Mouse (Mus musculus) forebrain, embryonic 13.5 days (tissue): Measurements from ENCODE around the gene Hopx. TPM values are rescaled to one million over a fixed set of nuclear protein-coding genes. Genes with fewer than 3 reads are reported as not detected.

Source experiments
- ATAC-seq: fragments of 200-750 bp; cut with Nextera tagmentation; 2 replicates; pipeline ENCODE4 v1.8.0; 2017
- H3K27ac ChIP-seq: fragments of 300-500 bp; sonication (generic); 2 replicates; pipeline ENCODE4 v1.5.1; 2015; ENCODE audit warnings: inconsistent platforms, mild to moderate bottlenecking, moderate library complexity
- H3K27me3 ChIP-seq: fragments of 300-500 bp; sonication (generic); 2 replicates; pipeline ENCODE4 v1.6.1; 2015; ENCODE audit warnings: mild to moderate bottlenecking, inconsistent platforms
- H3K36me3 ChIP-seq: fragments of 300-500 bp; sonication (generic); 2 replicates; pipeline ENCODE4 v1.6.1; 2015; ENCODE audit warnings: mild to moderate bottlenecking, inconsistent platforms; ENCODE audit not compliant: poor library complexity, severe bottlenecking
- H3K4me1 ChIP-seq: fragments of 300-500 bp; sonication (generic); 2 replicates; pipeline ENCODE4 v1.6.1; 2015; ENCODE audit warnings: inconsistent platforms
- H3K4me2 ChIP-seq: fragments of 300-500 bp; sonication (generic); 2 replicates; pipeline ENCODE4 v1.6.1; 2015; ENCODE audit warnings: inconsistent platforms, mild to moderate bottlenecking, moderate library complexity
- H3K4me3 ChIP-seq: fragments of 300-500 bp; sonication (generic); 2 replicates; pipeline ENCODE4 v1.5.1; 2015; ENCODE audit warnings: mild to moderate bottlenecking, inconsistent platforms
- H3K9ac ChIP-seq: fragments of 300-500 bp; sonication (generic); 2 replicates; pipeline ENCODE4 v1.6.1; 2015; ENCODE audit warnings: mild to moderate bottlenecking, inconsistent platforms
- H3K9me3 ChIP-seq: fragments of 300-500 bp; sonication (generic); replicated peaks from 2 replicates; pipeline ENCODE4 v1.6.1; 2016; ENCODE audit warnings: inconsistent platforms
- WGBS: fragments of 180-500 bp; shearing (Covaris S2); methylation state at CpG from one replicate; pipeline ENCODE4 v1.1.7; 2015; 5-methylcytosine and 5-hydroxymethylcytosine counted together
- polyA plus RNA-seq: library from polyadenylated mRNA; unstranded; fragments of >200 nt; fragmentation: Nextera tagmentation; extraction: Ambion mirVana; gene quantifications from 2 replicates; pipeline ENCODE4 v1.2.1, GENCODE M21; 2015

Hopx gene
- polyA plus RNA-seq, 1 experiment from 2014 or later, result 1.5 TPM

DNA sequence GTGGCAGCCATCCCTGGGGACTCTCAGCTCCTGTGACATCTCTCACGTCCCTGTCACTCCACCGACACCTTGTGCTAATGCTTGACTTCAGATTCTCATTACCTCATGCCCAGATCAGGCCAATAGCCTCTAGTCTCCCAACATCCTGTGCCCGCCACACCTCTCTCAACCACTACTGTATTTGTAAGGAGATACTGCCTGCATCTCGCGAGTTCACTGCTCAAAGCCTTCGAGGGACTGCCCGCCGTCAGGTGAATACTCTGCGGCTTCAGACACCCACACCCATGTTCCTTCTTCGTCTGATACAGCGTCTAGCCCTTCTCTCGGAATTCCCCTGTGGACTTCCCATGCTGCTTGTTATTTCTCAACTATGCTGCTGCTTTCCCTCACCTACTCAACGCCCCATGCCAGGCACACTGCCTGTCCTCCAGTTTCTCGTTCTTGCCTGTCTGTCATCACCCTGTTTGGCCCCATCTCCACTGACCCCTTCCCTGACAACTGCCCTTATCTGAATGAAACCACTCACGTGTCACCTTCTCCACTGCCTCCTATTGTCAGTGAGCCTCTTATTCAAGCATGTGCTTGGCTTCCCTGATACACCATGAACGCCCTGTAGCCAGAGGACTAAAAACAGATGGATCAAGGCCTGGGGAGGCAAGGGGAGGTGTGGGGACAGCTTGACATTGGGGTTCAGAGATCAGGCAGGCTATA, 15.5 kb upstream of the Hopx start:
- peaks cover 64% of the 10 kb centered on the region for H3K27me3 ChIP-seq

DNA sequence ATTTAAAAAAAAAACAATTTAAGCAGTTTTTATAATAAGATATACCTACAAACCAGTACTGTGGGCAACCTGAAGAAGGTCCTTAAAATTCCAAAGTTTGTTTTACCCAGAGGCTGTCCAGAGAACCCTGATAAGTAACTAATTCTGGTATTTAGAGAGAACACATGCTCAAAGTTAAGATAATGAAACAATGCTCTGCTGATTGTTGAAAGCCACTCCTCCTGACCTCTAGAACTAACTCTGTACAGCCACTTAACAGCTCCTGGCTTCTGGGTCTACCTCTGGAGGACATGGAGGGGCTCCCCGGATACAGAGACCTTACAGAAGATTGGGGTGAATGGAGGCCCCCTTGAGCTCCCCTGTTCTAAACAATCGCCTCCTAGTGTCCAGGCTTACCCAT, 15.0 kb upstream of the Hopx start:
- H3K9ac ChIP-seq, result no peak overlapping the region
- H3K27me3 ChIP-seq, result peaks cover 64% of the 10 kb centered on the region
- H3K36me3 ChIP-seq, result no peaks in the 10 kb centered on the region
- H3K4me1 ChIP-seq, result no peaks in the 10 kb centered on the region
- H3K4me2 ChIP-seq, result no peak overlapping the region
- no peak for ATAC-seq
- 80% methylated on average over 2 of the region's 2 CpGs for WGBS
- H3K27ac ChIP-seq, result no peak overlapping the region
- H3K4me3 ChIP-seq, result no peak overlapping the region
- peaks cover 14% of the 10 kb centered on the region; the same call in 1 of the 2 replicates for H3K9me3 ChIP-seq

More for the DNA sequence above, 15.5 kb upstream of the Hopx start:
- H3K4me2 ChIP-seq, result no peak overlapping the region
- no peak overlapping the region for H3K27ac ChIP-seq
- H3K9me3 ChIP-seq, result peaks cover 14% of the 10 kb centered on the region; the same call in 1 of the 2 replicates
- H3K4me1 ChIP-seq, result no peaks in the 10 kb centered on the region
- H3K4me3 ChIP-seq, result no peak overlapping the region
- WGBS, result 82% methylated on average over 16 of the region's 16 CpGs
- ATAC-seq, result no peak
- no peak overlapping the region for H3K9ac ChIP-seq
- H3K36me3 ChIP-seq, result no peaks in the 10 kb centered on the region

DNA sequence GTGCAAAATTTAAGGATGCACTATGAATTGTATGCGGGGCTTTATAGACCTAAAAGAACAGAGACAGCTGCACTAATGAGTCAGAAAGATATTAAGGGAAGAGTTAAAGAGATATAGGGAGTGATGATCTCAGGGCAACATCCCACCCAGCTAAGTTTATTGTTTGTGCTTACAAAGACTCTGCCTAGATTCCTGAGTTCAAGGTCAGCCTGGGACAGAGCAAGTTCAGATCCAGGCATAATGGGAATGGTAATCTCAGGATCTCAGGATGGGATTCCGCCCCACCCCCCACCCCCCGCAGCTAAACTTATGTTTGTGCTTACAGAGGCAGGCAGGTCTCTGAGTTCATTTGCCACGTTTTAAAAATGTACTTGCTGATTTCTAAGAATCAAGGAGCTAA, 13.9 kb upstream of the Hopx start:
- H3K4me1 ChIP-seq, result peaks cover 10% of the 10 kb centered on the region
- H3K27ac ChIP-seq, result no peak overlapping the region
- no peak overlapping the region for H3K4me2 ChIP-seq
- H3K36me3 ChIP-seq, result no peaks in the 10 kb centered on the region
- 88% methylated on average over 4 of the region's 4 CpGs for WGBS
- no peak for ATAC-seq
- no peak overlapping the region for H3K9ac ChIP-seq
- H3K27me3 ChIP-seq, result peaks cover 70% of the 10 kb centered on the region
- H3K4me3 ChIP-seq, result no peak overlapping the region
- peaks cover 14% of the 10 kb centered on the region; the same call in 1 of the 2 replicates for H3K9me3 ChIP-seq

DNA sequence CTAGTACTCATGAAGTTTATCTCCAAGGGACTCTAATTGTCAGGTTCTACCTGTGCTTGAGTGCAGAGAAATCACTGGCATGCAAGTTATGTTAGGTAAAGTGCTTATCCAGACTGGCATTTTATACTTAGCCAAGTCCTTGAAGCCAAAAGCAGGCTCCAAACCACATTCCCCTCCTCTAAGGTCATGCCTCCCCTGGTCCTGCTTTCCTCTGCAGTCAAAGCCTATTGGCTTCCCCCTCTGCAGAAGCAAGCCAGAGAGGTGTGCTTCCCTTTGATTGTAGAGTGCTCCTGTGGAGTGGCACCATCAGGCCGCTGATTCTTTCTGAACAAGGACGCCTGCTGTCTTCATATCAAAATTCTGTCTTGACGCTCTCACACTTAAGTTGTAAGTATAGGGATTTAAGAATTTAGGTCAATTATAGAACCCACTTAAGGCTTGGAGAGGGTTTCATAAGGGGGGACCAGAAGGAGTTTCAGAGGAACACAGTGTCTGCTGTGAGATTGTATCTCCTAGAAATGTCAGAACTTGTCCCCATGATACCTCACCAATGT, 11.6 kb upstream of the Hopx start:
- Histone ChIP-seq H3K27ac (no peak overlapping the region), H3K27me3 (peaks cover 63% of the 10 kb centered on the region), H3K9me3 (peaks cover 14% of the 10 kb centered on the region; the same call in 1 of the 2 replicates), H3K4me1 (peaks cover 33% of the 10 kb centered on the region), H3K4me3 (no peak overlapping the region), H3K36me3 (no peaks in the 10 kb centered on the region), H3K9ac (no peak overlapping the region), H3K4me2 (no peak overlapping the region)
- ATAC-seq, result no peak
- WGBS, result 84% methylated on average over 3 of the region's 3 CpGs

DNA sequence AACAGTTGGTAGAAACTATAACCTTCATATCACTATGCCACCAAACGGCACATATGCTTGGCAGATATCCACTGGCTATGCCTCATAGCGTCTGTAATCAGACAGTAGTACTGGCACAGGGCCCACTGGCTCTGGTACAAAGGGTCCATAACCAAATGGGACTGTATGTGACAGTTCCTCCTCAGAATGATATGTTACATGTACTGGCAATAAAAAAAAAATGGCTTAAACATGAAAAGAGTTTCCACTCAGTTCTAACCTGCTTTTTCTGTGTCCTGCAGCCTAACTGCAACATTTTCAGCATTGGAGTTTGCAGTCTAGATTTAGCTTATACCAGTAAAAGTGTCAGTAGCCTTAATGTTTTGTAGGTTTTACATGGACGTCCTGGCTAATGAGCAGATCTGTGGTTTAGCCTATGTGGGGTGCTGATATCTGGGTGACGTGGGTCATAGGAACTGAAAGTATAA, 9.9 kb upstream of the Hopx start:
- H3K9me3 ChIP-seq, result peaks cover 14% of the 10 kb centered on the region; the same call in 1 of the 2 replicates
- no peak overlapping the region for H3K4me2 ChIP-seq
- no peak overlapping the region for H3K4me3 ChIP-seq
- H3K4me1 ChIP-seq, result peaks cover 35% of the 10 kb centered on the region
- peaks cover 63% of the 10 kb centered on the region for H3K27me3 ChIP-seq
- H3K36me3 ChIP-seq, result no peaks in the 10 kb centered on the region
- no peak overlapping the region for H3K27ac ChIP-seq
- ATAC-seq, result no peak; the same call in 1 of the 2 replicates
- no peak overlapping the region for H3K9ac ChIP-seq
- WGBS, result 59% methylated on average over 4 of the region's 4 CpGs

- H3K9ac ChIP-seq, result no peak overlapping the region
- no peaks in the 10 kb centered on the region for H3K36me3 ChIP-seq
- ATAC-seq, result no peak
- peaks cover 35% of the 10 kb centered on the region for H3K4me1 ChIP-seq
- H3K27ac ChIP-seq, result peak overlapping the region; percentile 31; the same call in 1 of the 2 replicates
- no peak overlapping the region for H3K4me2 ChIP-seq
- H3K4me3 ChIP-seq, result no peak overlapping the region
- H3K9me3 ChIP-seq, result peaks cover 11% of the 10 kb centered on the region; the same call in 1 of the 2 replicates
- 80% methylated on average over 4 of the region's 4 CpGs for WGBS
- peaks cover 66% of the 10 kb centered on the region for H3K27me3 ChIP-seq
These were observed 9.2 kb upstream of the Hopx start for GRCm38 (mm10) chr5:77124165-77124564.

- peaks cover 6% of the 10 kb centered on the region; the same call in 1 of the 2 replicates for H3K9me3 ChIP-seq
- no peak for ATAC-seq
These were observed 8.7 kb upstream of the Hopx start for GRCm38 (mm10) chr5:77123597-77123996.

DNA sequence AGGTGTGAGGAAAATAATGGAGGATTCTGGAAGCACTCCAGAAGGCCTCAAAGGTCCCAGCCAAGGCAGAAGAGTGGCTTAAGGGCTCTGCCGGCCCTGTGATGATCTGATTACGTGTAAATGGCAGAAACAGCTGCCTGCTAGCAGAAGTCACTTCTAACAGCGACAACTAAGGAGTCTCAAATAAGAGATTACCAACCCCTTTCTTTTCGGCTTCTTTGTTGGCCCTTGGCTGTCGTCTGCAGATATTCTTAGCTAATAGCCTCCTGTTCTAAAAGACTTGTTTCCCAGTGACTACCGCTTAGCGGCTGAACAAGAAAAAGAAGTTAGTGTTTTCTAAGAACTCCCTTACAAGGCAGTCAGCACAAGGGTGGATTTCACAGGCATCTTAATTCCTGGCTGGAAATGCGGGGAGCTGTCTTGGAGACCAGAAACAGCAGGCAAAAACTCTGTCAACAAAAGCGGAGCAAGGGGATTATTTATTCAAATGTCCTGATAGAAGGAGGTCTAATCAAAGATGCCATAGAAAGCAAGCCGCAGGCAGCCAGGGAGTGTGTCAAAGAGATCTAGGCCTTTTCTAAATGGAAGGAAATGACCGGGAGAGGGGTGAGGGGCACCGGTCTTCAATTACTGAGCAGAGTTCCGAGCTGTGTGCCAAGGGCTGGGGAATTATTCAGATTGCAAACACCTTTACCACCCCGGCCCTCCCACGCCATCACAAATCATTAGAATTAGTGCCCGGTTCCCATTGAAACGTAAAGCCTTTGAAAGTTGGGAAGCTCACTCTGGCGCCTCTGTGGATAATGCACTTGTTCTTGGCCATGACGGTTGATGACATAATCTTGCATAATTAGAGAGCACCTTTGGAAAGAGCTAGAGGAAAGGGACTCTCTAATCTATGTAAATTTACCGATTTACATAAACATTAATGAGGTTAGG, 7.6 kb upstream of the Hopx start:
- no peaks in the 10 kb centered on the region for H3K9me3 ChIP-seq
- H3K36me3 ChIP-seq, result no peaks in the 10 kb centered on the region
- ATAC-seq, result peak; percentile 92
- peaks cover 35% of the 10 kb centered on the region for H3K4me1 ChIP-seq
- H3K4me2 ChIP-seq, result peak overlapping the region; percentile 27
- peaks cover 72% of the 10 kb centered on the region for H3K27me3 ChIP-seq
- H3K4me3 ChIP-seq, result no peak overlapping the region
- no peak overlapping the region for H3K9ac ChIP-seq
- peak overlapping the region; percentile 70 for H3K27ac ChIP-seq
- 2% methylated on average over 20 of the region's 20 CpGs for WGBS

More at GRCm38 (mm10) chr5:77123597-77123996, 8.7 kb upstream of the Hopx start:
- WGBS, result 46% methylated on average over 9 of the region's 9 CpGs
- peaks cover 71% of the 10 kb centered on the region for H3K27me3 ChIP-seq
- H3K4me3 ChIP-seq, result no peak overlapping the region
- peaks cover 35% of the 10 kb centered on the region for H3K4me1 ChIP-seq
- H3K4me2 ChIP-seq, result 0 out of 2 replicates have a peak overlapping the region, but pooled peaks have one; percentile 27
- H3K27ac ChIP-seq, result no peak overlapping the region
- H3K36me3 ChIP-seq, result no peaks in the 10 kb centered on the region
- no peak overlapping the region for H3K9ac ChIP-seq

- H3K27me3 ChIP-seq, result peaks cover 76% of the 10 kb centered on the region
- H3K4me2 ChIP-seq, result no peak overlapping the region
- no peaks in the 10 kb centered on the region for H3K9me3 ChIP-seq
- ATAC-seq, result no peak
- H3K4me1 ChIP-seq, result peaks cover 37% of the 10 kb centered on the region
- H3K4me3 ChIP-seq, result no peak overlapping the region
- 94% methylated on average over 7 of the region's 7 CpGs for WGBS
- H3K27ac ChIP-seq, result no peak overlapping the region
- H3K9ac ChIP-seq, result no peak overlapping the region
- H3K36me3 ChIP-seq, result no peaks in the 10 kb centered on the region
These were observed 5.8 kb upstream of the Hopx start for GRCm38 (mm10) chr5:77120701-77121100.

GRCm38 (mm10) chr5:77119475-77120422, 4.8 kb upstream of the Hopx start:
- H3K36me3 ChIP-seq, result no peaks in the 10 kb centered on the region
- no peaks in the 10 kb centered on the region for H3K9me3 ChIP-seq
- ATAC-seq, result no peak
- H3K4me3 ChIP-seq, result no peak overlapping the region
- H3K27ac ChIP-seq, result no peak overlapping the region
- 80% methylated on average over 19 of the region's 19 CpGs for WGBS
- peaks cover 45% of the 10 kb centered on the region for H3K4me1 ChIP-seq
- peaks cover 78% of the 10 kb centered on the region for H3K27me3 ChIP-seq
- H3K9ac ChIP-seq, result no peak overlapping the region
- H3K4me2 ChIP-seq, result no peak overlapping the region

- Histone ChIP-seq H3K9ac (no peak overlapping the region), H3K4me3 (no peak overlapping the region), H3K4me2 (peak overlapping the region; percentile 44; the same call in 1 of the 2 replicates), H3K27ac (no peak overlapping the region), H3K36me3 (no peaks in the 10 kb centered on the region), H3K9me3 (no peaks in the 10 kb centered on the region), H3K4me1 (peaks cover 20% of the 10 kb centered on the region), H3K27me3 (peaks cover 79% of the 10 kb centered on the region)
- WGBS, result 85% methylated on average over 9 of the region's 9 CpGs
- no peak for ATAC-seq
These were observed 811 bp upstream of the Hopx start for GRCm38 (mm10) chr5:77115732-77116131.
